Mouse (Mus musculus) heart, embryonic 13.5 days (tissue): ENCODE data around the gene Ints3. TPM values are rescaled to one million over a fixed set of nuclear protein-coding genes. Genes with fewer than 3 reads are reported as not detected.
A peak's percentile ranks its signal among the peaks of the same experiment; 100 is the strongest.

Experiments
- ATAC-seq: fragments of 200-750 bp; cut with Nextera tagmentation; 2 replicates; pipeline ENCODE4 v1.8.0; 2017; ENCODE audit warnings: moderate TSS enrichment; ENCODE audit not compliant: insufficient number of reproducible peaks, low FRiP score, low TSS enrichment; ENCODE audit errors: extremely low read depth
- H3K27ac ChIP-seq: fragments of 300-500 bp; sonication (generic); replicated peaks from 2 replicates; pipeline ENCODE4 v1.5.1; 2015; ENCODE audit warnings: moderate library complexity, mild to moderate bottlenecking, inconsistent platforms
- H3K27me3 ChIP-seq: fragments of 300-500 bp; sonication (generic); replicated peaks from 2 replicates; pipeline ENCODE4 v1.6.1; 2015; ENCODE audit warnings: mild to moderate bottlenecking, inconsistent platforms
- H3K36me3 ChIP-seq: fragments of 300-500 bp; sonication (generic); 2 replicates; pipeline ENCODE4 v1.6.1; 2015; ENCODE audit warnings: mild to moderate bottlenecking, inconsistent platforms
- H3K4me1 ChIP-seq: fragments of 300-500 bp; sonication (generic); 2 replicates; pipeline ENCODE4 v1.6.1; 2015; ENCODE audit warnings: inconsistent platforms
- H3K4me2 ChIP-seq: fragments of 300-500 bp; sonication (generic); 2 replicates; pipeline ENCODE4 v1.6.1; 2015; ENCODE audit warnings: inconsistent platforms, mild to moderate bottlenecking, moderate library complexity
- H3K4me3 ChIP-seq: fragments of 300-500 bp; sonication (generic); 2 replicates; pipeline ENCODE4 v1.5.1; 2015; ENCODE audit warnings: moderate library complexity, mild to moderate bottlenecking, inconsistent platforms
- H3K9ac ChIP-seq: fragments of 300-500 bp; sonication (generic); 2 replicates; pipeline ENCODE4 v1.6.1; 2015; ENCODE audit warnings: inconsistent platforms, mild to moderate bottlenecking, moderate library complexity
- H3K9me3 ChIP-seq: fragments of 300-500 bp; sonication (generic); 2 replicates; pipeline ENCODE4 v1.6.1; 2016; ENCODE audit warnings: inconsistent platforms
- WGBS: fragments of 180-500 bp; shearing (Covaris S2); methylation state at CpG from one replicate; pipeline ENCODE4 v1.1.7; 2015; ENCODE audit warnings: mixed read lengths; 5-methylcytosine and 5-hydroxymethylcytosine counted together
- polyA plus RNA-seq: library from polyadenylated mRNA; unstranded; fragments of >200 nt; fragmentation: Nextera tagmentation; extraction: Ambion mirVana; gene quantifications from 2 replicates; pipeline ENCODE4 v1.2.1, GENCODE M21; 2015

Ints3 gene
- polyA plus RNA-seq, 1 experiment from 2014 or later = 19.8 TPM

DNA sequence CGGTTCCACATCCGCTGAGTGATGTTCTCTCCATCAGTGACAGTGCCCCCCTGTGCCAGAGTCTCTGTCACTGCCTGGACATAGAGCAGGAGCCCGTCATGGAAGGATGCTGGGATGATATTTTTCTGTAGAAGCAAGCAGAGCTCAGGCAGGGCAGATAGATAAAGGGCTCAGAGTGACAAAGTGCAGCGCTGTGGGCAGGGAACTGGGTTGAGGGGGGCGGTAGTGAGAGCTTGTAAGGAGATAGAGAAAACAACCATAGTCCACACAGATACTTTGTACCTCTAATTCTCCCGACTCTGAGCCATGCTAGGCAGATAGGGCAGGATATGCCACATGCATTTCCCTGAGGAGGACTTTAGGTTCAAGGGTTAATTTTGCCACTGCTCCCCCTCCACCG lies 29.2 kb upstream of the Ints3 start:
- Histone ChIP-seq H3K4me1 (peaks cover 26% of the 10 kb centered on the region), H3K9ac (peak overlapping the region; percentile 62), H3K9me3 (no peaks in the 10 kb centered on the region), H3K36me3 (no peaks in the 10 kb centered on the region), H3K27ac (no peak overlapping the region), H3K4me2 (peak overlapping the region; percentile 97), H3K27me3 (peaks cover 43% of the 10 kb centered on the region), H3K4me3 (peak overlapping the region; percentile 23)
- no peak for ATAC-seq
- WGBS = 19% methylated on average over 7 of the region's 7 CpGs

- H3K27ac ChIP-seq = no peak overlapping the region
- WGBS = 79% methylated on average over 3 of the region's 3 CpGs
- peaks cover 26% of the 10 kb centered on the region for H3K4me1 ChIP-seq
- H3K9ac ChIP-seq = no peak overlapping the region
- H3K4me2 ChIP-seq = no peak overlapping the region
- no peak overlapping the region for H3K4me3 ChIP-seq
- no peaks in the 10 kb centered on the region for H3K36me3 ChIP-seq
- H3K27me3 ChIP-seq = peaks cover 43% of the 10 kb centered on the region
- no peaks in the 10 kb centered on the region for H3K9me3 ChIP-seq
- no peak for ATAC-seq
Measured at GRCm38 (mm10) chr3:90461935-90462334, 28.5 kb upstream of the Ints3 start.

DNA sequence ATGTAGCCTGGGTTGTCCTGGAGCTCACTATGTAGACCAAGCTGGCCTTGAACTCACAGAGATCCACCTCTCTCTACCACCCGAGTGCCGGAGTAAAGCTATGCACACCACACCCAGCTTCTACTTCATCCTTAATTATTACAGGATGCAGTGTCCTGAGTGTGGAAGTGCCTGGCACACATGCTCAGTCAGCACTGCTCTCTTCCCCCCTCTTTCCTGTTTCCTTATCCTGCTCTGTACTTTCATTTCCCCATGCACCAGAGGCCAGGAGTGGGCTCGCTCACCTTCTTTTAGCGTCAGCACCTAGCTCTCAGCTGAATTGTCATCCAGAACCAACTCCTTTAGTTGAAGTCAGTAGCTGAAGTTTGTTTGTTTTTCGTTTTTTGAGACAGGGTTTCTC lies 26.9 kb upstream of the Ints3 start:
- Histone ChIP-seq H3K9me3 (no peaks in the 10 kb centered on the region), H3K36me3 (no peaks in the 10 kb centered on the region), H3K4me2 (no peak overlapping the region), H3K27me3 (peaks cover 33% of the 10 kb centered on the region), H3K9ac (no peak overlapping the region), H3K4me1 (peaks cover 18% of the 10 kb centered on the region), H3K4me3 (no peak overlapping the region), H3K27ac (no peak overlapping the region)
- WGBS = 60% methylated on average over 5 of the region's 5 CpGs
- no peak for ATAC-seq

DNA sequence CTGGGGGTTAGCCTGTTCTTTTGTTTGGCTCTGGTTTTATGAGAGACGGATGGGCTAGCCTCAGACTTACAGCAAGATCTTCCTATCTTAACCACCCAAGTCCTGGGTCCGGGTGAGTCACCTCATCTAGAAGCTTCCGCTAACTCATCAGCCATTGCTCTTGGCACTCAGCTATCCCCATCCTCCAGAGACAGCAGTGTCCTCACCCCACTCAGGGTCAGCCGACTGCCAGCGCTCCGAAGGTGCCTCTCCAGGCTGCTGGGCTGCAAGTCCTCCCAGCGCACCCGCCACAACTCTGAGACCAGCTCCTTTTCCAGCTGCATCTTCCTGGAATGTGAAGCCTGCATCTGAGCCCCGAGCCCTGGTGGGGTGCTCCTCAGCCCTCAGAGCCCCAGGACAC lies 26.3 kb upstream of the Ints3 start:
- peaks cover 13% of the 10 kb centered on the region for H3K4me1 ChIP-seq
- H3K9ac ChIP-seq = no peak overlapping the region
- no peak overlapping the region for H3K4me3 ChIP-seq
- H3K27me3 ChIP-seq = peaks cover 27% of the 10 kb centered on the region
- no peak overlapping the region for H3K27ac ChIP-seq
- ATAC-seq = no peak
- H3K36me3 ChIP-seq = no peaks in the 10 kb centered on the region
- no peak overlapping the region for H3K4me2 ChIP-seq
- no peaks in the 10 kb centered on the region for H3K9me3 ChIP-seq
- WGBS = 67% methylated on average over 9 of the region's 9 CpGs

- Histone ChIP-seq H3K9ac (no peak overlapping the region), H3K4me2 (no peak overlapping the region), H3K27me3 (peaks cover 2% of the 10 kb centered on the region; the same call in 1 of the 2 replicates), H3K9me3 (no peaks in the 10 kb centered on the region), H3K27ac (no peak overlapping the region), H3K36me3 (no peaks in the 10 kb centered on the region), H3K4me1 (peaks cover 14% of the 10 kb centered on the region), H3K4me3 (no peak overlapping the region)
- WGBS = 86% methylated on average over 14 of the region's 14 CpGs
- no peak for ATAC-seq
Measured at GRCm38 (mm10) chr3:90454931-90455330, 21.5 kb upstream of the Ints3 start.

DNA sequence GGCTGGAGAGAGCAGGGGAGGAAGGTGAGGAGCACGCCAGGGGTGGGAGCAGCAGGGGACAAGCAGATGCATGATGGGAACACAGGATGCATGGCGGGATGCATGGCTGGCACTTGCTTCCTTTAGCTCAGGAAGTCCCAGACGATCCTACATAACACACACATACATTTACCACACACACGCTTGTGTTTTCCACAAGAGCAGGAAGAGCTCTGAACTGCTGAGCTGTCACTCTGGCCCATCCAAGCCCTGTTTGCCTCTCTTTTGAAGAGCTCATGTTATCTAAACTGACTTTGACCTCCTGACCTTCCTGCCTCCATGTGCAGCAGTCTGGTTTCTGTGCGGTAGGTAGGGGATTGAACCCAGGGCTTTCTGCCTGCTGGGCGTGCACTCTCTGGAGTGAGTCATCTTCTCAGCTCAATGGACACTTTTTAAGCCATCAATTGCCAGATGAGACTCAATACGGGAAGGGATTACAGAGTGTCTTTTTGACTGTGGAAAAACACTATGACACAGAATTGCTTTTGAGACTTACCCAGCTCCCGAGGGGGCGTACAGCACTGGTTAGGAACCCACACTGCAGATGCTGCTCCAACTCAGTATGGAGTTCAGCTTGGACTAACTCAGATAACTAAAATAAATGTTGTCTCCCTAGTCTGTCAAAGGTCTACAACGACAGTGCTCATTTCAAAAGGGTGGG lies 18.1 kb upstream of the Ints3 start:
- 45% methylated on average over 10 of the region's 10 CpGs for WGBS
- Histone ChIP-seq H3K9ac (peak overlapping the region; percentile 62), H3K4me3 (peak overlapping the region; percentile 40), H3K4me2 (peak overlapping the region; percentile 62), H3K27me3 (no peaks in the 10 kb centered on the region), H3K9me3 (no peaks in the 10 kb centered on the region), H3K4me1 (peaks cover 20% of the 10 kb centered on the region), H3K36me3 (no peaks in the 10 kb centered on the region), H3K27ac (peak overlapping the region; percentile 54)
- ATAC-seq = no peak

GRCm38 (mm10) chr3:90450874-90451273 lies 17.5 kb upstream of the Ints3 start:
- peak overlapping the region; percentile 62 for H3K4me2 ChIP-seq
- H3K4me1 ChIP-seq = peaks cover 25% of the 10 kb centered on the region
- no peaks in the 10 kb centered on the region for H3K27me3 ChIP-seq
- peak overlapping the region; percentile 62 for H3K9ac ChIP-seq
- H3K4me3 ChIP-seq = peak overlapping the region; percentile 40
- H3K27ac ChIP-seq = peak overlapping the region; percentile 54
- no peaks in the 10 kb centered on the region for H3K36me3 ChIP-seq
- WGBS = 23% methylated on average over 12 of the region's 12 CpGs
- H3K9me3 ChIP-seq = no peaks in the 10 kb centered on the region
- ATAC-seq = no peak

GRCm38 (mm10) chr3:90448626-90449025 lies 15.2 kb upstream of the Ints3 start:
- Histone ChIP-seq H3K36me3 (no peaks in the 10 kb centered on the region), H3K27ac (peak overlapping the region; percentile 90), H3K4me2 (no peak overlapping the region), H3K9ac (no peak overlapping the region), H3K9me3 (no peaks in the 10 kb centered on the region), H3K4me1 (peaks cover 30% of the 10 kb centered on the region), H3K27me3 (no peaks in the 10 kb centered on the region), H3K4me3 (no peak overlapping the region)
- WGBS = 47% methylated on average over 6 of the region's 6 CpGs
- ATAC-seq = no peak

DNA sequence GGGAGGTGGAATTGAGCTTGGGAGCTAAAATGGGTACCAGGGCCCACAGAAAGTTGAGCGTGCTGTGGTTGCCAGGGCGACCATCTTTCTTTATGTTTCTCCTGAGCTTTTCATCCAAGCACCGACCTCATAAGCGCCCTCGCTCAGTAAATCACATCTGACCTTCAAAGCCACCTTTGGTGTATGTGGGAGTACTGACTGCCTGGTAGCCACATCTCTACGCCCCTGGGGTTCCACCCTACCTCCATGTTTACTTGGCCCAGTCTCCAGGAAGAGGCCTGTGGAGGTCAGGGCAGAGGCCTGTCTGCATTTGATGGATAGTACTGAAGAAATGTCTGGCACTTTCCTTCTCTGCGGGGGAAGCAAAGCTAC lies 13.7 kb upstream of the Ints3 start:
- ATAC-seq = no peak
- H3K9me3 ChIP-seq = no peaks in the 10 kb centered on the region
- no peaks in the 10 kb centered on the region for H3K36me3 ChIP-seq
- H3K4me1 ChIP-seq = peaks cover 30% of the 10 kb centered on the region
- peak overlapping the region; percentile 70 for H3K9ac ChIP-seq
- H3K4me2 ChIP-seq = peak overlapping the region; percentile 63
- 41% methylated on average over 7 of the region's 7 CpGs for WGBS
- no peaks in the 10 kb centered on the region for H3K27me3 ChIP-seq
- H3K4me3 ChIP-seq = peak overlapping the region; percentile 39
- H3K27ac ChIP-seq = peak overlapping the region; percentile 90

GRCm38 (mm10) chr3:90446389-90447122 lies 13.1 kb upstream of the Ints3 start:
- no peaks in the 10 kb centered on the region for H3K27me3 ChIP-seq
- H3K4me3 ChIP-seq = peak overlapping the region; percentile 39
- H3K36me3 ChIP-seq = no peaks in the 10 kb centered on the region
- H3K4me2 ChIP-seq = peak overlapping the region; percentile 63
- no peaks in the 10 kb centered on the region for H3K9me3 ChIP-seq
- H3K27ac ChIP-seq = peak overlapping the region; percentile 90
- under 1% methylated on average over 17 of the region's 17 CpGs for WGBS
- H3K9ac ChIP-seq = peak overlapping the region; percentile 70
- peaks cover 28% of the 10 kb centered on the region for H3K4me1 ChIP-seq
- peak; percentile 84 for ATAC-seq

- H3K4me3 ChIP-seq = peak overlapping the region; percentile 39
- no peaks in the 10 kb centered on the region for H3K36me3 ChIP-seq
- no peak for ATAC-seq
- H3K9me3 ChIP-seq = no peaks in the 10 kb centered on the region
- H3K27ac ChIP-seq = peak overlapping the region; percentile 90
- H3K4me1 ChIP-seq = peaks cover 18% of the 10 kb centered on the region
- H3K9ac ChIP-seq = no peak overlapping the region
- peak overlapping the region; percentile 63 for H3K4me2 ChIP-seq
- no peaks in the 10 kb centered on the region for H3K27me3 ChIP-seq
- 60% methylated on average over 11 of the region's 11 CpGs for WGBS
Measured at GRCm38 (mm10) chr3:90445417-90446200, 12.2 kb upstream of the Ints3 start.
